Mouse (Mus musculus) CH12.LX (cell line): ENCODE data around the gene Oma1. TPM values are rescaled to one million over a fixed set of nuclear protein-coding genes. Genes with fewer than 3 reads are reported as not detected.
A peak's percentile ranks its signal among the peaks of the same experiment; 100 is the strongest.

ENCODE experiments used
- DNase-seq: peaks from one replicate; pipeline ENCODE4 v3.0.0-alpha.2; 2013; ENCODE audit errors: extremely low read depth
- H3K27ac ChIP-seq: 2 replicates; pipeline ENCODE4 v1.5.1; 2012; ENCODE audit warnings: low read depth, mild to moderate bottlenecking, control low read depth, moderate library complexity; ENCODE audit not compliant: insufficient read depth
- H3K27me3 ChIP-seq: replicated peaks from 2 replicates; pipeline ENCODE3; 2012; ENCODE audit warnings: inconsistent platforms
- H3K36me3 ChIP-seq, 2 experiments: replicated peaks in 1 of 2; 2 replicates each; pipeline versions ENCODE3 to v1.6.1; 2012; ENCODE audit warnings: inconsistent platforms in 1 of 2, low read length in 1 of 2, mild to moderate bottlenecking in 1 of 2, mixed read lengths in 1 of 2, moderate library complexity in 1 of 2; ENCODE audit not compliant: control insufficient read depth in 1 of 2, insufficient read depth in 1 of 2
- H3K4me1 ChIP-seq, 2 experiments: 2 replicates each; pipeline ENCODE4 v1.6.1; 2012; ENCODE audit warnings: inconsistent platforms in 1 of 2, moderate library complexity in 1 of 2; ENCODE audit not compliant: insufficient read depth in 2 of 2, control insufficient read depth in 1 of 2
- H3K4me2 ChIP-seq: 2 replicates; pipeline ENCODE4 v1.6.1; 2012; ENCODE audit warnings: low read depth, mild to moderate bottlenecking, control low read depth; ENCODE audit not compliant: poor library complexity, insufficient read depth, severe bottlenecking
- H3K4me3 ChIP-seq, 3 experiments: fragments of 150-350 bp in 1 of 3; sonication (generic) in 1 of 3; replicated peaks in 1 of 3; 2 replicates each; pipeline versions ENCODE3 to v1.5.1; 2011 to 2012; ENCODE audit warnings: low read depth in 2 of 3, low read length in 2 of 3, mild to moderate bottlenecking in 2 of 3, moderate library complexity in 2 of 3, control low read depth in 1 of 3, improper control_type of control experiment in 1 of 3, inconsistent platforms in 1 of 3, mixed read lengths in 1 of 3; ENCODE audit not compliant: poor library complexity in 1 of 3
- H3K79me2 ChIP-seq: replicated peaks from 2 replicates; pipeline ENCODE4 v1.6.1; 2012; ENCODE audit warnings: mild to moderate bottlenecking, moderate library complexity; ENCODE audit not compliant: control insufficient read depth, poor library complexity, insufficient read depth, severe bottlenecking; ENCODE audit errors: extremely low read depth
- H3K9ac ChIP-seq: 2 replicates; pipeline ENCODE4 v1.6.1; 2012; ENCODE audit warnings: low read depth, mild to moderate bottlenecking, control low read depth, moderate library complexity; ENCODE audit not compliant: insufficient read depth
- H3K9me3 ChIP-seq: replicated peaks from 2 replicates; pipeline ENCODE3; 2012; ENCODE audit warnings: low read length, inconsistent platforms, mixed read lengths
- CHD2 ChIP-seq: IDR thresholded peaks from 2 replicates; pipeline ENCODE4 v1.6.1; 2011; ENCODE audit warnings: low read length, improper control_type of control experiment
- CTCF ChIP-seq, 2 experiments: IDR thresholded peaks in 1 of 2; conservative IDR thresholded peaks in 1 of 2; 2 replicates each; pipeline ENCODE4 v1.5.1; 2011 to 2012; ENCODE audit warnings: low read depth in 2 of 2, low read length in 2 of 2, improper control_type of control experiment in 1 of 2, inconsistent platforms in 1 of 2, mild to moderate bottlenecking in 1 of 2, moderate library complexity in 1 of 2
- ELF1 ChIP-seq: IDR thresholded peaks from 2 replicates; pipeline ENCODE4 v1.6.1; 2014; ENCODE audit warnings: low read depth, mild to moderate bottlenecking, inconsistent platforms, low read length, improper control_type of control experiment
- ETS1 ChIP-seq: conservative IDR thresholded peaks from 2 replicates; pipeline ENCODE4 v1.6.1; 2012; ENCODE audit warnings: low read depth, mild to moderate bottlenecking, inconsistent platforms, low read length, improper control_type of control experiment, moderate library complexity
- HCFC1 ChIP-seq: IDR thresholded peaks from 2 replicates; pipeline ENCODE4 v1.6.1; 2012; ENCODE audit warnings: low read depth, mild to moderate bottlenecking, inconsistent platforms, low read length, improper control_type of control experiment
- IRF4 ChIP-seq: IDR thresholded peaks from 2 replicates; pipeline ENCODE4 v1.6.1; 2014; ENCODE audit warnings: low read depth, mild to moderate bottlenecking, inconsistent platforms, low read length, improper control_type of control experiment
- MAFK ChIP-seq: IDR thresholded peaks from 2 replicates; pipeline ENCODE4 v1.6.1; 2011; ENCODE audit warnings: low read length, improper control_type of control experiment; ENCODE audit not compliant: insufficient replicate concordance
- MAX ChIP-seq: IDR thresholded peaks from 2 replicates; pipeline ENCODE4 v1.6.1; 2011; ENCODE audit warnings: low read length, improper control_type of control experiment
- MAZ ChIP-seq: IDR thresholded peaks from 2 replicates; pipeline ENCODE4 v1.6.1; 2012; ENCODE audit warnings: low read depth, mild to moderate bottlenecking, inconsistent platforms, low read length, improper control_type of control experiment, moderate library complexity
- NRF1 ChIP-seq: IDR thresholded peaks from 2 replicates; pipeline ENCODE4 v1.6.1; 2014; ENCODE audit warnings: low read depth, mild to moderate bottlenecking, inconsistent platforms, low read length, improper control_type of control experiment, moderate library complexity
- POLR2A ChIP-seq: IDR thresholded peaks from 2 replicates; pipeline ENCODE4 v1.6.1; 2011; ENCODE audit warnings: low read depth, mild to moderate bottlenecking, improper control_type of control experiment, low read length
- RAD21 ChIP-seq: IDR thresholded peaks from 2 replicates; pipeline ENCODE4 v1.6.1; 2011; ENCODE audit warnings: low read depth, mild to moderate bottlenecking, low read length, improper control_type of control experiment, moderate library complexity
- SIN3A ChIP-seq: IDR thresholded peaks from 2 replicates; pipeline ENCODE4 v1.6.1; 2012; ENCODE audit warnings: low read length, improper control_type of control experiment, inconsistent platforms
- SMC3 ChIP-seq: IDR thresholded peaks from 2 replicates; pipeline ENCODE4 v1.6.1; 2011; ENCODE audit warnings: low read depth, low read length, improper control_type of control experiment
- TCF12 ChIP-seq: IDR thresholded peaks from 2 replicates; pipeline ENCODE4 v1.6.1; 2014; ENCODE audit warnings: low read depth, mild to moderate bottlenecking, inconsistent platforms, low read length, improper control_type of control experiment
- UBTF ChIP-seq: IDR thresholded peaks from 2 replicates; pipeline ENCODE4 v1.6.1; 2012; ENCODE audit warnings: low read depth, mild to moderate bottlenecking, inconsistent platforms, low read length, improper control_type of control experiment, moderate library complexity
- USF1 ChIP-seq: IDR thresholded peaks from 2 replicates; pipeline ENCODE4 v1.6.1; 2014; ENCODE audit warnings: low read depth, mild to moderate bottlenecking, inconsistent platforms, low read length, improper control_type of control experiment
- USF2 ChIP-seq: conservative IDR thresholded peaks from 2 replicates; pipeline ENCODE4 v1.6.1; 2011; ENCODE audit warnings: low read depth, low read length, improper control_type of control experiment
- ZKSCAN1 ChIP-seq: IDR thresholded peaks from 2 replicates; pipeline ENCODE4 v1.6.1; 2012; ENCODE audit warnings: low read depth, inconsistent platforms, low read length, improper control_type of control experiment, borderline replicate concordance
- ZMIZ1 ChIP-seq: IDR thresholded peaks from 2 replicates; pipeline ENCODE4 v1.6.1; 2012; ENCODE audit warnings: low read depth, mild to moderate bottlenecking, inconsistent platforms, low read length, improper control_type of control experiment
- ZNF384 ChIP-seq: IDR thresholded peaks from 2 replicates; pipeline ENCODE4 v1.6.1; 2012; ENCODE audit warnings: low read depth, low read length, improper control_type of control experiment, inconsistent platforms
- dilution Hi-C: fragments of 300-500 bp; cut with MboI; formaldehyde crosslinking; loops from 2 replicates; pipeline ENCODE4 v1.14.3; 2020; ENCODE audit warnings: low sequenced_read_pairs; ENCODE audit not compliant: extremely low pct_unique_long_range_greater_than_20kb, extremely low pct_ligation_motif_present
- in situ Hi-C: fragments of 300-500 bp; cut with MboI; formaldehyde crosslinking; loops from 3 replicates; pipeline ENCODE4 v1.14.3; 2019; ENCODE audit warnings: low sequenced_read_pairs, low pct_ligation_motif_present, low pct_unique_long_range_greater_than_20kb, mixed read lengths
- polyA plus RNA-seq: library from polyadenylated mRNA; unstranded; fragments of >175 nt; gene quantifications from 2 replicates; pipeline ENCODE4 v1.2.1, GENCODE M21; 2012; ENCODE audit warnings: low read depth; ENCODE audit not compliant: insufficient read length
- total RNA-seq, 2 experiments: library from RNA; depleted of rRNA; stranded (reverse); fragments of 300-350 nt in 1 of 2; fragments of >200 nt in 1 of 2; gene quantifications; 2 replicates each; pipeline ENCODE4 v1.2.3; 2012 to 2014

Oma1 gene
- total and polyA plus RNA-seq, 3 experiments, result 15.7 to 20.7 (median 16.8) TPM

DNA sequence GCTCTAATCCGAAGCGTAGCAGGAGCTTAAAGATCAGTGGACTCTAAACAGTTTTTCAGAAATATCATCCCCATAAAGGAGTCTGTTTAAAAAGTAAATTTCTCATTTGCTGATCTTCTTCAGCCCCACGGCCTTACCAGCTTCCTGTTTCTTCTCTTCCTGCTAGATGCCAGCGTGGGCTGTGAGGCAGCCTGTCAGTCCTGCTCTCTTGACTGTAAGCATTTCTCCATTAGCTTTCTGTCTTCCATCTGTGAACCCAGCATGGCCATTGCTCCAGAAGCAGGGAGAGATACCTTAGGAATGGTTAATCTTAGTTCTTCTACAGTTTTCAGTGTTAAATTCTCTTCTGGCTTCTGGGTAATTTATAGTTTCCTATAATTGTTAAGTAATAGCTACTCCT, 28.0 kb downstream of the Oma1 start:
- no peaks in the 10 kb centered on the region for H3K79me2 ChIP-seq
- dilution Hi-C loops, result no loop called here
- no peaks in the 10 kb centered on the region for H3K27me3 ChIP-seq
- no peak overlapping the region for H3K27ac ChIP-seq
- H3K4me2 ChIP-seq, result no peak overlapping the region
- peaks cover 0 to 27% of the 10 kb centered on the region in 2 experiments for H3K36me3 ChIP-seq
- no peaks in the 10 kb centered on the region for H3K4me1 ChIP-seq
- DNase-seq, result no peak
- no peak overlapping the region for H3K4me3 ChIP-seq
- H3K9me3 ChIP-seq, result no peaks in the 10 kb centered on the region
- no peak overlapping the region for H3K9ac ChIP-seq
- in situ Hi-C loops, result loop anchor here (25.0 kb wide), 1 partner anchor 354 kb away; the partner anchor contains the start of gene Tctex1d1
- TF ChIP-seq ELF1 (no peak), SMC3 (no peak), UBTF (no peak), ZKSCAN1 (no peak), ZMIZ1 (no peak), NRF1 (no peak), IRF4 (no peak), CHD2 (no peak), HCFC1 (no peak), MAZ (no peak), MAX (no peak), SIN3A (no peak), USF2 (no peak), TCF12 (no peak), POLR2A (no peak)
- TF ChIP-seq, all 38 proteins: peak for 0

DNA sequence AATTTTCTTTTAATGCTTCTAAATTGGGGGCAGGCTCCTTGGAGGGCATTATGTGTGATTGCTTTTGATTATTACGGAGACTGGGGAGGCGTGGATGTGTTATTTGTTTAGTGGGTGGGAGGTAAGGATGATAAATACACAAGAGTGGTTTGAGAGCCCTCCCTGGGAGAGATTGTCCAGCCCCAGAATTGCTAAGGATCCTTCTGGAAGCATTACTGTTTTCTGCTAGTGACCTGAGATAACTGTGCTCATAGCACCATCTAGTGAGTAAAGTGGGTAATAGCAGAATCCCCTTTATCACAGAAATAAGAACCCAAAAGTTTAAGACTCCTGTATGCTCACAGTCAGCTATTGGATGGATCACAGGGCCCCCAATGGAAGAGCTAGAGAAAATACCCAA, 32.4 kb downstream of the Oma1 start:
- Histone ChIP-seq H3K9ac (no peak overlapping the region), H3K79me2 (no peaks in the 10 kb centered on the region), H3K9me3 (no peaks in the 10 kb centered on the region), H3K27ac (no peak overlapping the region), H3K4me1 (peaks cover 0 to 3% of the 10 kb centered on the region in 2 experiments; a peak in 1 of 4 replicates), H3K4me2 (no peak overlapping the region), H3K4me3 (no peak overlapping the region), H3K27me3 (no peaks in the 10 kb centered on the region), H3K36me3 (peaks cover 4 to 37% of the 10 kb centered on the region in 2 experiments)
- dilution Hi-C loops (no loop called here), in situ Hi-C loops (loop anchor here (25.0 kb wide), 1 partner anchor 359 kb away; the partner anchor contains the start of gene Tctex1d1)
- DNase-seq, result peak; percentile 48
- no peak for TF ChIP-seq POLR2A
- TF ChIP-seq ETS1, result no peak
- no peak for TF ChIP-seq MAFK
- TF ChIP-seq ZNF384, result no peak
- TF ChIP-seq USF2, result no peak
- no peak for TF ChIP-seq MAX
- no peak for TF ChIP-seq USF1
- TF ChIP-seq RAD21, result peak; percentile 83
- TF ChIP-seq SMC3, result peak; percentile 70
- TF ChIP-seq IRF4, result no peak
- TF ChIP-seq CTCF (conservative IDR thresholded peaks at IDR 0.05 in 1 of 2, IDR thresholded peaks at IDR 0.05 in 1 of 2; ENCODE audit: low read depth in 2 of 2, low read length in 2 of 2), result peak; percentile 49 to 80
